Mouse (Mus musculus) yolk sac, embryonic 10.5 days (tissue): Measurements from ENCODE around the gene Zfp93.
A peak's percentile ranks its signal among the peaks of the same experiment; 100 is the strongest.
"Not testable (repeated sequence)": the region's sequence is repeated elsewhere in the genome, so short reads cannot be mapped to it uniquely, and the experiment has no call there.

Experiments used
- DNase-seq: peaks from one replicate; pipeline ENCODE4 v3.0.0-alpha.2; 2017; ENCODE audit warnings: low spot score

Zfp93 gene

DNA sequence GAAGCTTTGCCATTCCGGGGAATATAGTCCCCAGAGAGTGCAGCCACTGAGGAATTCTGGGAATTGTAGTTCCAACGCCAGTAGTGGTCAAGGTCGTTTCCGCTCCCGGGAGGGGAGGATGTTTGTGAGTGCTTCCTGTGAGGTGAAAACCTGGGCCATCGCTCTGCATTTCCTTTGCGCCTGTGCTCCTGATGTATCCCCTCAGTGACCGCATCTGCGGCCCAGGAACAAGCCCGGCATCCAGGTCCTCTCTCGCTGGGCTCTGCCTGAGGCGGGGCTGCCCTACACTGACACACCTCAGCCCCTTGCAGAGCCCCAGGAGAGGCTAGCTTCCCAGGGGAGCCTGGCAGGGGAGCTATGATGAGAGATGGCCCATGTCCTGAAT, at the start of gene Zfp93:
Zfp93 (plus strand) TSS at position 133 of the 385 bp plus-strand sequence.
- peak; percentile 81 for DNase-seq

DNA sequence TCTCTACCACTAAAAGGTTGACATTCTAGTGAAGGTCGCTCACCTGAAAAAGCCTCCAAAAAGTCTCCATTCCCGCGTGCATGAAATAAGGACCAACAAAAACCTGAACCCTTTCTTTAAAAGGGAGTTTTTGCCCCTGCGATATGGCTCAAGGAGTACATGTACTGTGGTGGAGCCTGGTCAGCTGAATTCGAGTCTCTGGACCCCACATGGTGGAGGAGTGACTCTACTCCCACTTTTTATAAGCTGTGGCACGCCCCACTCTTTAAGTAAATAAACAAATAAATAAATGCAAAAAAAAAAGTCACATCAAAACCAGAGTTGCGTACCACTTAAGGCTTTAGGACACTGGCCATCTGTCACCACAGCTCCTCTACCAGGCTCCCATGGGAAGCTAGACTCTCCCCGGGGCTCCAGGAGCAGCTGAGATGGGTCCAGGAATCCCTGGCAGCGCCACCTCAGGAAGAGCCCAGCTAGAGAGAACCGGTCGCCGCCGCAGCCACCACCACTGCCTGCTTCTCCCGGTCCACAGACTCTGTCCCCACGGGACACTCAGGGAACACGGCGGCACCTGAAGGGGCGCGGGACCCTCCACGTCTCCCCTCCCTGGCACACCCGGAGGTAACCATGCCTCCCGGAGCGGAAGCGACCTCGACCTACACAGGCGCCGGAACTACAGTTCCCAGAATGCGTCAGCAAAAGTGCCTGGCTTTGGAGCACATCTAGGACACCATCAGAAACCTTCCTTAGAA, 33.0 kb upstream of the Zfp93 start, which contains the start of gene Zfp109:
Zfp109 (minus strand) TSS at position 521 of the 752 bp plus-strand sequence.
- peak; percentile 53 for DNase-seq

DNA sequence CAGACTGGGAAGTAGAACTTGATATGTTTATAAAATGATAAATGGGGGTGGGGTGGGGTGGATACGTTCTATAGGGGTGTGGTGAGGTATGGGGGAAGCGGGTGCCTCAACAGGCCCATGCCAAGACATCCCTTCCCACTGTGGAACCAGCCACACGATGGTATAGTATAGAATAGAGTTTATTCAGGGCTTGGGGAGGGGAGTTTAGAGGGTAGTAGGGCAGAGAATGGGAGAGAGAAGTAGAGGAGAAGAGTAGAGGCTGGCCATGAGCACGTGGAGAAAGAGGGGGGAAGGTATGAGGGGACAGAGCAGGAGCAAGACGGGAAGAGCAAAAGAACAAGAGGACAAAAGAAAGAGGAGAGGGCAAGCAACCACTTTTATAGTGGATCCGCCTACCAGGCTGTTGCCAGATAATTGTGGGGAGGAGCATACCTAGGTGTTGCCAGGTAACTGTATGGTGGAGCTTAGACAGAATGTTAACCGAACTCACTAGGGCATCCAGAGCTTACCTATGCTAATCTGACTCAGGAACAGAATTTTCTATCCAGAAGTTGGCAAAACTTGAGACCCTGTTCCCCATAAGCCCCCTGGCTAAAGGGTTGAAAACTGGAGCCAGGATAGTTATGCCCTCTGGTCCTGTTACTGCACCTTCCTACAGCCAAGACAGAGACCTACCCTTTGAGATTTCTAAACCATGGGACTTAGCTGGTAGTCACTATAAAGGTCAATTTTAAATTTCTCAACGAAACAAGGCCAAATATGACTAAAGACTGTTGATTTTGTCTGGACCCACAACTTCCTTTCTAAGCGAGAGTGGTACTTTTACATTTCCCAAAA, 16.2 kb upstream of the Zfp93 start:
- DNase-seq = peak; percentile 8

DNA sequence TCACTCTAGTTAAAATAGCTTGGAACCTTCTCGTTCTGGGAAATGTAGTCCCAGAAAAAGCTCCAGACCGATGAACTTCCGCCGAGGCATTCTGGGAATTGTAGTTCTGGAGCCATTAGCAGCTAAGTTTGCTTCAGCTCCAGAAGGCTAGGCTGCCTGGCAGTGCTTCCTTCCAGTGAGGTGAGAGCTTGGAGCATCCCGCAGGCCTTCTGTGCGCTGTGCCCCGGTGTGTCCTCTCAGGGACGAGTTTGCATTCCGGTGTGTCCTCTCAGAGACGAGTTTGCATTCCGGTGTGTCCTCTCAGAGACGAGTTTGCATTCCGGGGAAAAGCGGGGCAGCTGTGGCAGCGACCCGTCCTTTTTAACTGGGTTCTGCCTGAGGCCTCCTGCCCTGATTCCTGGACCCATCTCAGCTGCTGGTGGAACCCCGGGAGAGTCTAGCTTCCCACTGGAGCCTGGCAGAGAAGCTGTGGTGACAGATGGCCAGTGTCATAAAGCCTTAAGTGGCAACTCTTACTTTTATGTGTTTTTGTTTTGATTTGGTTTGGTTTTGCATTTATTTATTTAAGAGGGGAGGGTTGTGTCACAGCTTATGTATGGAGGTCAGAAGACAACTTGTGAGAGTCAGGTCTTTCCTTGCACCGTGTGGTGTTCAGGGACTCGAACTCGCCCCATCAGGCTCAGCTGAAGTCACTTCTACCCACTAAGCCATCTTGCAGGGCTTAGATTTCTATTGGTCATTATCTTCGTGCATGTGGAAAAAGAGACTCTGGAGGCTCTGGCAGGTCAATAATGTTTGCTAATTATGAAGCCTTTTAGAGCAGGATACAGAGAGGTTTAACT, 15.4 kb upstream of the Zfp93 start, which contains the start of gene Zfp108:
Zfp108 (plus strand) TSS at position 162 of the 842 bp plus-strand sequence.
- peak; percentile 73 for DNase-seq

DNA sequence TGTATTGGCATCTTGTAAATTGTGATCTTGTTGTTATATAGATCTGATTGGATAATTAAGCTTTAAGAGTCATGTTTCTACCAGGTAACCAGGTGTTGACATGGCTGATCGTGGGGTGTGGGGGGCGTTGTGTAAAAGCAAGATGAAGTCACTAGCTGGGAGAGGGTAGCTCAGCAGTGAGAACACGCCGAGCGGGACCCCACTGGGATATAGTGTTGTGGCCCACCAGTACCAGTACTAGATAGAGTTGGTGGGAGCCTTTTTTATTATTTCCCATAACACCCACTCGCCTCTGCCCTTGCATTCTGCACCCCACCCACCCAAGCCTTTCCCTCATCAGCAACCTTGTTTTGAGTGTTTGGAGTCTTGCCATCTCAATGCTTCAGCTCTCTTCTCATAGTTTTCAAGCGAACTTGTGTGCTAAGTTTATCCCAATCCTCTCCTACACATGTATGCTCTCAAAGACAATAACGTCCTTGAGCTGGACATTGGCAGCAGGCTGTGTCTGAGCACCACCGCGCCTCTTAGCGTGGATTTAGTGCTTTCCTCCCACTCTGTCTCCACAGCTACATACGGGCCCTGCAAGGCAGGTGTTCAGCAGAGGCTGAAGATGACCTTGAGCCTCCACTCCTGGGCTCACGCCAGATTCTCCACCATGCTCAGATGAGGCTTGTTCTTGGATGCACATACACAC, 10.8 kb upstream of the Zfp93 start:
- no peak for DNase-seq

DNA sequence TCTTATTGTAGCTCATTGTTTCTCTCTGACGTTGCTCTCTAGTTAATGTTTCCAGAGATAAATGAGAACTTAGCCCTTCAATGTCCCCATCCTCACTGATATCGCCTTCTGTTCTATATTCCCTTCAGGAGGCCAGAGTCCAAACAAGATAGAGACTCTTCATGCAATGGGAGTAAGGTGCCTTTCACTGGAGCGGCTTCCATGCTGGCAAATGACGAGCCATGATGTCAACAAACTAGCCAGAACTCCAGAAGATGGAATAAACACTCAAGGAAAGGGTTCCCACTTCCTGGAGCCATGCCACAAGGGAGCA, 10.3 kb upstream of the Zfp93 start:
- DNase-seq = no peak

DNA sequence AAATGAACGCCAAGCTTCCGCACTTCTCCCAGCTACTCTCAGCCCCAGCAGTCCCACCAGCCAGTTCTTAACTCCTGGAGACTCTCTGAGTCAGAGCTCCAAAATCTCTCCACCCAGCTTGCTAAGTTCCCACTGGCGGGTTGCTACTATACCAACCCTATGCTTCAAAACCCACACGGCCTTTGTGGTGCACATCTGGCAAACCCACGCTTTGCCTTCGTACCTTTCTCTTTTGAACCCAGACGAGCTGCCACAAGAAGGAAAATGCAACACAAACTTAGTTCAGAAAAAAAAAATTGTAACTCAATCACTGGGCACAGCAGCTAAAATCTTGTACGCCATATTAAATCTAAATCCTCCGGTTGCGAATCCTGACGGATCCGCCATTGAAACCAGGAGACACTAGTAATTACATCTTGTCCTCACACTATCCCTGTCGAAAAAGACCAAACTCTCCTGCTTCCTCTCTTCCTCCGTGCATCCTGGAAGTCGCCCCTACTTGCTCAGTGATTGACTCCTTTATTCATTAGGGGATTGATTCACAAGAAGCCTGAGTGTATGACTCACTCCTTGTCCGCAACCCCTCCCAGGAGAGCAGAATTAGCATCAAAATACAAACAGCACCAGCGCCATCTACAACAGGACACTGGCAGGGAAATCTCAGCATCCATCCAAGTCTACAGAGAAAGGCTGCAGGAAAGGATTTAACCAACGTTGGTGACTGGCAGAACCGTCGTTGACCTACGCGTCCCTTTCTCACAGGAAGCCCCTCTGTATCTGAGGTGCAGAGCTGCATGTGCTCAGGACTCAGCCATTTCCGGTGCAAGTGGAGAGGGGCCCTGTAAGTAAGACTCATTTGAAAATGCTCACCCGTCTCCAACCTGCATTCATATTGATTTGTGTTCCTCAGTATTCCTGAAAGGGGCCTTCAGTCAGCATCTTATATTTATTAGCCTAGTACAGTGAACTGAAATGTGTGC, 1.8 kb upstream of the Zfp93 start:
- DNase-seq = no peak

DNA sequence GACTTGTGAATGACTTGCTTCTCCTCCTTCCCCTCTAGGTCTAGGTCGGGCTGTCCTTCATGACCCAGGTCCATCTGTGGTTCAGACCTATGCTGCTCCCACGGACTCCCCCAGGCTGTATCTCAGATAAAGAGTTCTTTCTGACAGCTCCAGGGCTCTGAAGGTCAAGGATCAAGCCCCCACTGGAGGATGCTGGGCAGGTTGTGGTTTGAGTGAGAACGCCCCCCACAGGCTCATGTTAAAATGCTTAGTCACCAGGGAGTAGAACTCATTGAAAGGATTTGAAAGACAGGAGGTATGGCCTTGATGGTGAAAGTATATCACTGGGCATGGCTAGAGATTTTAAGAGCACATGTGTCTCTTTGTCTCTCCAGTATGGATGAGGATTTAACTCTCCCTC, 964 bp upstream of the Zfp93 start:
- no peak for DNase-seq

DNA sequence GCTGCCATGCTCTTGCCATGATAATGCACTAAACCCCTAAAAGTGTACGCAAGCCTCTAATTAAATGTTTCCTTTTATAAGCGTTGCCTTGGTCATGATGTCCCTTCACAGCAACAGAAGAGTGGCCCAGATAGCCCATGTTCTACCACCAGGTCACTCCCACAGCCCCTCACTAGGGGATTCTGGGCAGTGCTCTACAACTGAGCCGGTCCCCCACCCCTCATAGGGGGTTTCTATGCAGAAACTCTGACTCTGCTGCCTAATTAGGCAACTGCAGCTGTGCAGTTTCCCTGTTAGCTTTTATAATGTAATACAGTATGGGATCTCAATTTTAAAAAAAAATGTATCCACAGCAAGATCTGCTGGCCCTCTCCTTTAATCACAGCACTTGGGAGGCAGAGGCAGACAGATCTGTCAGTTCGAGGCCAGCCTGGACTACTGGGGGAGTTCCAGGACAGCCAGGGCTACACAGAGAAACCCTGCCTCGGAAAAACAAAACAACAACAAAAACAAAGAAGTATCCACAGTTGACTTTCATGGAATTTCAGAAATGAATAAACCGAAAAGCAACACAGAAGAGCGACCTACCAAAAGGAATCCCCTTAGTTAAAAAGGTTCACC, 443 bp upstream of the Zfp93 start:
- DNase-seq = no peak

DNA sequence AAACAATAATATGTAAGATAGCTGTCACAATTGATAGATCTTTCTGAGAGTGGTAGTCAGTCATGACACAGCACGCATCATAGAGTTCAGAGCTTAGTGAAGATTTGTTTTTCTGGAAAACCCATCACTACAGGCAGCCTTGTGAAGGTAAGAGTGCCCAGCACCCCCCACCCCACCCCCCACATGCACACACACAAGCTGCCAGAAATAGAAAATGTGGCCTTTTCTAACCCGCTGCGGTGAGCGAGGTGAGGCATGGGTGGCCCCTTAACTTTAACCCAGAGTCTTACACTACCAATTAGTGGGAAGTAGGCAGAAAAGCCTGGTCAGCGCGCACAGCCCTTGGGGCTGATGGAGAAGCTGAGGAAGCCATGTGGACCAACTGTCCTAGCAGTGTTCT, 971 bp downstream of the Zfp93 start:
- DNase-seq = no peak

DNA sequence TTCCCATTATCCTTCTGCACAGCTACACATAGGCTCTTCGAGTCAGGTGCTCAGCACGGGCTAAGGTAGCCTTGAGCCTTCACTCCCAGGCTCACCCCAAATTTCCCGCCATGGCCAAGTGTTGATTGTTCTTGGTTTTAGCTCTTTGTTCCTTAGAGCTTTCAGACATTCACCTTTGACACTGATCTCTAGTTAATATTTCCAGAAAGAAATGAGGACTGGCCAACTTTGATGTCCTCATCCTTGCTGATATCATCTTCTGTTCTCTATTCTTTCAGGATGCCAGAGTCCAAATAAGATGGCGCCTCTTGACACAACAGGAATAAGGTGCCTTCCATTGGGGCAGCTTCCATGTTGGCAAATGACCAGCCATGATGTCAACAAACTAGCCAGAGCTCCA, 4.2 kb downstream of the Zfp93 start:
- no peak for DNase-seq

DNA sequence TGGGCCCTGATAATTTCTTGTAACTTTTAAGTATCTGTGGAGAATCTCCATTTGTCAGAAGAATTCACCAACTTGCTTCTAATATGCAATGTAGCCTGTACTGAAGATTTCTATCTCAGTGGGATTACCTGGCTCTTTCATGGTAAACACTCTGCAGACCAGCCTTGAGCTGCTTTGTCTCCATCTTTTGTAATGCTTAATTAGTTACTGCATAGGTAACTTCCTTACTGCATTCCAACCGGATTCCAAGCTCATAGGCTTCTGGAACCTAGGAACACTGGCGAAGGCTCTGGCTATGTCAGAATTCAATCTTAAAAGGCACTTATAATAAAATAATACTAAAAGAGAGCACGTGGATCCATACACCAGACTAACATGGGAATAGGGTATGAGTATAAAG, 8.6 kb downstream of the Zfp93 start:
- DNase-seq = not testable (repeated sequence)

DNA sequence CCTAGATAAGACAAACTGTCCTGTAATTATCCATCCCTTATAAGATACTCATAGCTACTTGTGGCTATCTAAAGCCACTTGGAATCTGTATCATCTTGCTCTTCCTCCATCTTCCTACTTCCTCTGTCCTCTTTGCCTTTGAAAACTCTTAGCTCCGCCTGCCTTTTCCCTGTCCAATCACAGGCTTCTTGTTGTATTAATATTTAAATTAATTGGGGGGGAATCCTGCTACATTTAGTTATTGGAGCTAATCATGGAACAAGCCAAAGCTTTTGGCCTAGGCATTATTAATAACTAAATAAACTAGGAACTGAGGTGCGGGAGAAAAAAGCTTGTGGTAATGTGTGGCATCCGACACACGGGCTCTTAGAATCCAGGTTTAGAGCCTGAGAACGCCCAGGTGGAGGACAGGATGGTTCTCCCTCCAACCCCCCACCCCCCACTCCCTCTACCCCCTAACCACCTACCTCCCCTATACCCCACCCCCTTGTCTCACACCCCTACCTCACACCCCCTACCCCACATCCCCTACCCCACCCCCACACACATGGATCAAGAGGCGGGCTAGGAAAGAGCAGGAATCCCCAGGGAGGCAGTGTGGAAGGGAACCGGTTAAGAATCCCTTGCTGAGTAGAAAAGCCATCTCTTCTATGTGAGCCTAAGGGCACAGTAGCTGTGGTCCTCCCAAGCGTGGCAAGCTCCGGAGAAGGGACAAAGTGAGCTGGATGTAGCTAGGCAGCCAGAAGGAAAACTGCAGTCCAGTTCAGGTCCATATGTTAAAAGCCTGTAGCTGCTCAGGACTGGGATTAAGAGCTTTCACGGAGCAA, 10.0 kb downstream of the Zfp93 start:
- DNase-seq = no peak

DNA sequence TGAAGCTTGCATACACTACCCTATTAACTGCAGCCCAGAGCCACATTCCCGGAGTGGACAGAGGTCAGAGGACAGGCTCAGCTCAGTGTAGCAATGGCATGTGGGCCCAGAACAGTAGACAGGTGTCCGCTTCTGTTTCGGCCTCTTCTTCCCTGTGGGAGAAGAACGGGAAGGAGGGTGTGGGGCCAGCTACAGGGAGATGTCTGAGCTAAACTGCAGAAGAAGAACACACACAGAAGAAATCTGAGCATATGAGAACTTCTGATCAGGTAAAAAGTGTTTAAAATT, 10.6 kb downstream of the Zfp93 start:
- no peak for DNase-seq

DNA sequence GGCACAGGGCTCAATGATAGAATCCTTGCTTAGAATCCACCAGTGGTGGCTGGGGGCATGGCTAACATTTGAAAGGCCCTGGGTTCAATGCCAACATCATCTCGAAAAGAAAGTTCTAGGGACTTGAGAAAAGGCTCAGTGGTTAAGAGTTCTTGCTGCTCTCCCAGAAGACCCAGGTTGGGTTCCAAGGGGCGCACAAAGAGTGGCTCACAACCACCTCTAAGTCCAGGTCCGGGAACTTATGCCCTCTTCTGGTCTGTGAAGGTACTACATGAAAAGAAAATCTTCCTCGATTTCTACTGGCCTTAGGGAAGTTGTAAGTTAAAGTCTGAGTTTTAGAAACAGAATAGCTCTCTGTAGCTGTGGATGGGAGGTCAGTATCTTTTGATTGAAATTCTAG, 15.9 kb downstream of the Zfp93 start:
- no peak for DNase-seq

DNA sequence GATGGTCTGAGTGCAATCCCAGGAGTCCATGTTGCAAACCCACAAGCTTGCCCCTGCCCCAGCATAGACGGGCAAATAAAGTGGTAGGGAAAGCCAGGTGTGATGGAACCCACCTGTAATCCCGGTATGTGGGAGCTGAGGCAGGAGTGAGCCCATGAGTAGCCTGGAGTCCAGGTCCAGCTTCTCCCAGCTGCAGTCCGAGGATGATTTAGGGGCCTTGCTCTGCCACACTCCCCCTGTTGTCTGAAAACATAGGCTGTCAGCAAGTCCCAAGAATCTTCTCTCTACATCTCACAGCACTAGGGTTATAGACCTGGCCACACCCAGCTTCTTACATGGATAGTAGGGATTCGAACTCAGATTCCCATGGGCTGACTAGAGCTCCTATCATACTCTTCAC, 16.7 kb downstream of the Zfp93 start:
- DNase-seq = no peak

DNA sequence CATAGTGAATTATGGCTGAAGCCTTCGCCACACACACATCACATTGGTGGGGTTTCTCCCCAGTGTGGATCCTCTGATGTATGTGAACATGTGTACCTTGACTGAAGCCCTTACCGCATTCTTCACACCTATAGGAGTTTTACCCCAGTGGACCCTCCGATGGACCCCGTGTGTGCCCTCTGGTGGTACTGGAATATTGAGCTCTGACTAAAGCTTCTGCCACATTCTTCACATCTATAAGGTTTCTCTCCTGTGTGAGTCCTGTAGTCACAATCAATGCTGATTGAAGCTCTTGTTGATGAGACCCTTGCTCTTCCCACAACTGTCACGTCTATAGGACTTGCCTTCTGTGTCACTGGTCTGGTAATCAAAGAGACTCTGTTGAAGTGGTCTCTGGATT, 17.4 kb downstream of the Zfp93 start:
- no peak for DNase-seq

DNA sequence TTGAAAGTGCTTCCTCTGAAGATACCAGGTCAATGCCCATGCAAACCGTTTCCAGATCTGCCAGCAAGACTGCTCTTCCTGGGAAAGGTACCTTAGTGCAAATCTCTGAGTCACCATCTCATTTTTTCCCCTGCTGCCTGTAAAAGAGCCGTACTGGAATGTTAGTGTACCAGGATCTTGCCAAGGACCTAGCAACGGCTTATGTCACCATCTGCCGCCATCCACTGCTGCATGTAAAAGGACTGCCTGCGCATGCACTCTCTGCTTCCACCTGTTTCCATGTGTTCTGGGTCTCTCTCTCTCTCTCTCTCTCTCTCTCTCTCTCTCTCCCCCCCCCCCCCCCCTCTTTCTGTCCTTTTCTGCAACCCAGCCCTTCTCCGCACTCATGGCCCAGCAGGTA, 18.3 kb downstream of the Zfp93 start:
- DNase-seq = no peak

DNA sequence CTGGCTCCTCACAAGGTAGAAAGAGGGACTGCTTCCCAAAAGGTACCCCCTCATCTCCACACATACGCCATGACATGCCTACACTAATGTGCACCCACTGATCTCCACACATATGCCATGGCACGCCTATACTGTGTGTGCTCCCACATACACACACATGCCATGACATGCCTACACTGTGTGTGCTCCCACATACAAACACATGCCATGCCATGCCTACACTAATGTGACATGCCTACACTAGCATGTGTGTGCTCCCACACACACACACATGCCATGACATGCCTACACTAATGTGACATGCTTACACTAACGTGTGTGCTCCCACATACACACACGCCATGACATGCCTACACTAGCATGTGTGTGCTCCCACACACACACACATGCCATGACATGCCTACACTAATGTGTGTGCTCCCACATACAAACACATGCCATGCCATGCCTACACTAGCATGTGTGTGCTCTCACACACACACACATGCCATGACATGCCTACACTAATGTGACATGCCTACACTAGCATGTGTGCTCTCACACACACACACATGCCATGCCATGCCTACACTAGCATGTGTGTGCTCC, 20.0 kb downstream of the Zfp93 start:
- DNase-seq = no peak
